Mouse (Mus musculus) midbrain, embryonic 14.5 days (tissue): ENCODE measurements around the gene Mroh2a. TPM values are rescaled to one million over a fixed set of nuclear protein-coding genes. Genes with fewer than 3 reads are reported as not detected.

Experiments
- ATAC-seq: fragments of 200-750 bp; cut with Nextera tagmentation; 2 replicates; pipeline ENCODE4 v1.8.0; 2017; ENCODE audit warnings: moderate number of reproducible peaks, moderate library complexity; ENCODE audit not compliant: low FRiP score, low TSS enrichment
- DNase-seq: peaks from one replicate; pipeline ENCODE4 v3.0.0-alpha.2; 2015
- H3K27ac ChIP-seq: fragments of 300-500 bp; sonication (generic); replicated peaks from 2 replicates; pipeline ENCODE4 v1.5.1; 2014; ENCODE audit warnings: mild to moderate bottlenecking, low read depth, low read length, moderate library complexity
- H3K27me3 ChIP-seq: fragments of 300-500 bp; sonication (generic); 2 replicates; pipeline ENCODE4 v1.6.1; 2014; ENCODE audit warnings: low read length, control low read depth, mixed read lengths; ENCODE audit not compliant: control insufficient read depth, insufficient read depth
- H3K36me3 ChIP-seq: fragments of 300-500 bp; sonication (generic); 2 replicates; pipeline ENCODE4 v1.6.1; 2014; ENCODE audit warnings: low read length, control low read depth; ENCODE audit not compliant: control insufficient read depth, insufficient read depth
- H3K4me1 ChIP-seq: fragments of 300-500 bp; sonication (generic); 2 replicates; pipeline ENCODE4 v1.6.1; 2014; ENCODE audit warnings: mild to moderate bottlenecking, antibody characterized with exemption, low read length, control low read depth; ENCODE audit not compliant: control insufficient read depth, insufficient read depth
- H3K4me2 ChIP-seq: fragments of 300-500 bp; sonication (generic); 2 replicates; pipeline ENCODE4 v1.6.1; 2014; ENCODE audit warnings: mild to moderate bottlenecking, low read length, moderate library complexity
- H3K4me3 ChIP-seq: fragments of 300-500 bp; sonication (generic); replicated peaks from 2 replicates; pipeline ENCODE4 v1.5.1; 2014; ENCODE audit warnings: low read depth, low read length
- H3K9ac ChIP-seq: fragments of 300-500 bp; sonication (generic); replicated peaks from 2 replicates; pipeline ENCODE4 v1.6.1; 2014; ENCODE audit warnings: mild to moderate bottlenecking, low read length, moderate library complexity
- H3K9me3 ChIP-seq: fragments of 300-500 bp; sonication (generic); 2 replicates; pipeline ENCODE4 v1.6.1; 2016; ENCODE audit warnings: low read length, control low read depth, mixed read lengths; ENCODE audit not compliant: control insufficient read depth
- WGBS: fragments of 180-500 bp; shearing (Covaris S2); extraction: QIAGEN DNeasy Blood & Tissue Kit; methylation state at CpG from one replicate; pipeline ENCODE4 v1.1.7; 2014; 5-methylcytosine and 5-hydroxymethylcytosine counted together
- polyA plus RNA-seq: library from polyadenylated mRNA; unstranded; fragments of >200 nt; fragmentation: Nextera tagmentation; extraction: Ambion mirVana; gene quantifications from 2 replicates; pipeline ENCODE4 v1.2.1, GENCODE M21; 2014

The Mroh2a gene
- polyA plus RNA-seq, 1 experiment from 2014 or later: 1.8 TPM

GRCm38 (mm10) chr1:88272851-88273250 is 46.1 kb downstream of the Mroh2a start:
- 65% methylated on average over 4 of the region's 4 CpGs for WGBS
- Histone ChIP-seq H3K4me3 (no peak overlapping the region), H3K9me3 (no peaks in the 10 kb centered on the region), H3K27ac (no peak overlapping the region), H3K4me2 (no peak overlapping the region), H3K9ac (no peak overlapping the region), H3K4me1 (peaks cover 20% of the 10 kb centered on the region), H3K27me3 (no peaks in the 10 kb centered on the region), H3K36me3 (peaks cover 60% of the 10 kb centered on the region)
- ATAC-seq (no peak), DNase-seq (no peak)

- H3K4me3 ChIP-seq: no peak overlapping the region
- H3K9ac ChIP-seq: no peak overlapping the region
- ATAC-seq (no peak), DNase-seq (no peak)
- H3K36me3 ChIP-seq: peaks cover 55% of the 10 kb centered on the region
- H3K27me3 ChIP-seq: no peaks in the 10 kb centered on the region
- H3K9me3 ChIP-seq: no peaks in the 10 kb centered on the region
- H3K4me1 ChIP-seq: peaks cover 24% of the 10 kb centered on the region
- no peak overlapping the region for H3K4me2 ChIP-seq
- H3K27ac ChIP-seq: no peak overlapping the region
- WGBS: 95% methylated on average over 3 of the region's 3 CpGs
Measured at GRCm38 (mm10) chr1:88273326-88273725, 46.5 kb downstream of the Mroh2a start.

- no peaks in the 10 kb centered on the region for H3K27me3 ChIP-seq
- peaks cover 24% of the 10 kb centered on the region for H3K4me1 ChIP-seq
- no peaks in the 10 kb centered on the region for H3K9me3 ChIP-seq
- ATAC-seq: no peak
- DNase-seq: no peak
- peaks cover 50% of the 10 kb centered on the region for H3K36me3 ChIP-seq
- no peak overlapping the region for H3K4me2 ChIP-seq
- no peak overlapping the region for H3K4me3 ChIP-seq
- H3K9ac ChIP-seq: no peak overlapping the region
- no peak overlapping the region for H3K27ac ChIP-seq
- WGBS: 85% methylated on average over 4 of the region's 4 CpGs
Measured at GRCm38 (mm10) chr1:88273832-88274231, 47.0 kb downstream of the Mroh2a start.

GRCm38 (mm10) chr1:88274371-88275077 is 47.7 kb downstream of the Mroh2a start:
- H3K9ac ChIP-seq: no peak overlapping the region
- H3K4me1 ChIP-seq: peaks cover 24% of the 10 kb centered on the region
- no peak overlapping the region for H3K4me3 ChIP-seq
- peaks cover 43% of the 10 kb centered on the region for H3K36me3 ChIP-seq
- no peak overlapping the region for H3K27ac ChIP-seq
- DNase-seq (no peak), ATAC-seq (no peak)
- no peaks in the 10 kb centered on the region for H3K27me3 ChIP-seq
- no peak overlapping the region for H3K4me2 ChIP-seq
- no peaks in the 10 kb centered on the region for H3K9me3 ChIP-seq
- 77% methylated on average over 11 of the region's 11 CpGs for WGBS

- ATAC-seq: no peak
- no peak for DNase-seq
- 68% methylated on average over 13 of the region's 13 CpGs for WGBS
- Histone ChIP-seq H3K9me3 (no peaks in the 10 kb centered on the region), H3K4me3 (no peak overlapping the region), H3K9ac (peak overlapping the region; percentile 61; the same call in 1 of the 2 replicates), H3K4me1 (peaks cover 24% of the 10 kb centered on the region), H3K4me2 (no peak overlapping the region), H3K27ac (no peak overlapping the region), H3K36me3 (peaks cover 38% of the 10 kb centered on the region), H3K27me3 (no peaks in the 10 kb centered on the region)
Measured at GRCm38 (mm10) chr1:88275078-88275680, 48.4 kb downstream of the Mroh2a start.

- peak overlapping the region; percentile 49 for H3K4me3 ChIP-seq
- 69% methylated on average over 13 of the region's 13 CpGs for WGBS
- no peak overlapping the region for H3K27ac ChIP-seq
- peak overlapping the region; percentile 61 for H3K9ac ChIP-seq
- no peaks in the 10 kb centered on the region for H3K9me3 ChIP-seq
- DNase-seq: no peak
- H3K4me2 ChIP-seq: peak overlapping the region; percentile 56
- peaks cover 38% of the 10 kb centered on the region for H3K36me3 ChIP-seq
- ATAC-seq: no peak
- peaks cover 24% of the 10 kb centered on the region for H3K4me1 ChIP-seq
- H3K27me3 ChIP-seq: no peaks in the 10 kb centered on the region
Measured at GRCm38 (mm10) chr1:88275698-88276523, 49.1 kb downstream of the Mroh2a start.

- 26% methylated on average over 10 of the region's 10 CpGs for WGBS
- DNase-seq: no peak
- ATAC-seq: peak; percentile 32
- peak overlapping the region; percentile 64 for H3K27ac ChIP-seq
- no peaks in the 10 kb centered on the region for H3K9me3 ChIP-seq
- peaks cover 24% of the 10 kb centered on the region for H3K4me1 ChIP-seq
- H3K27me3 ChIP-seq: no peaks in the 10 kb centered on the region
- peaks cover 34% of the 10 kb centered on the region for H3K36me3 ChIP-seq
- peak overlapping the region; percentile 61 for H3K9ac ChIP-seq
- peak overlapping the region; percentile 56 for H3K4me2 ChIP-seq
- peak overlapping the region; percentile 49 for H3K4me3 ChIP-seq
Measured at GRCm38 (mm10) chr1:88276524-88277097, 49.8 kb downstream of the Mroh2a start.

- no peaks in the 10 kb centered on the region for H3K9me3 ChIP-seq
- peaks cover 24% of the 10 kb centered on the region for H3K4me1 ChIP-seq
- peak within 1 kb of the TSS; percentile 61 for H3K9ac ChIP-seq
- peak within 1 kb of the TSS; percentile 49 for H3K4me3 ChIP-seq
- WGBS: 1% methylated on average over 50 of the region's 50 CpGs
- H3K36me3 ChIP-seq: peaks cover 29% of the 10 kb centered on the region
- peak within 1 kb of the TSS; percentile 56 for H3K4me2 ChIP-seq
- peak; percentile 100 for DNase-seq
- no peaks in the 10 kb centered on the region for H3K27me3 ChIP-seq
- peak; percentile 95 for ATAC-seq
- peak within 1 kb of the TSS; percentile 64 for H3K27ac ChIP-seq
Measured at GRCm38 (mm10) chr1:88277098-88277817, 50.5 kb downstream of the Mroh2a start, which contains the start of the genes Hjurp and Trpm8. Gene Hjurp (minus strand): TSS chr1:88277633. Gene Trpm8 (plus strand): TSS chr1:88277661.
